Mouse (Mus musculus): Measurements from ENCODE around the gene Arhgef28.

DNA sequence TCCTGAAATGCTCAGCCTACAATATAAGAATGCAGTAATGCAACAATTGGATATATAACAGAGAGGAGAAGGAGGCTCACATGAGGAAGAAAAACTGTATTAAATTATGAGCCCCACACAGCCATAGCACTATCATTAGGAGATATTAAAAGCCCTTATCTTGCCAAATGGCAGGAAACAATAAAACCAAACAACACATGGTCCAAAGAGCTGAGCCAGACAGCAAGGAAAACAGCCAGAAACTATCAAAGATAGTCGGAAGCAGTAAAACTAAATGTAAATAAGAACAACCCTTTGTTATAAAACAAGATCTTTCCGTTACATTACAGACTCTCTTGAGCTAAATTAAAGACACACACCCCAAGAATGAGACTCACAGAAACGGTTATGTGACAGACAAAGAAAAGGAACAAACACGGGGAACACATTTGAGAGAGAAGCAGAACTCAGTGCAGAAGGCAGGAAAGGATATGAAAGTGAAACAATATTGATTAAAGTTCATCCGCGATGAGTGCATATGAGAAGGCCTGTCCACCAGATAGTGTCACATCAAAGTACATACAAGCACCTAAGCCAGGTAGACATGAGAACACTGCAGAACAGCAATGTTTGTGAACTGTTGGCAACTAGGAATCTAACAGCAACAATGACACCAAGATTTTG is 231.6 kb downstream of the Arhgef28 start:
- no peak for TF ChIP-seq CTCF (IDR thresholded peaks at IDR 0.05; ENCODE audit: low read depth)
- no peak for TF ChIP-seq EP300 (IDR thresholded peaks at IDR 0.05; ENCODE audit: low read depth)
